Mouse (Mus musculus) gastrocnemius, postnatal 10 days (tissue): Measurements from ENCODE around the gene Ube2q1. TPM values are rescaled to one million over a fixed set of nuclear protein-coding genes. Genes with fewer than 3 reads are reported as not detected.
A peak's percentile ranks its signal among the peaks of the same experiment; 100 is the strongest.
"Not testable (repeated sequence)": the region's sequence is repeated elsewhere in the genome, so short reads cannot be mapped to it uniquely, and the experiment has no call there.

Source experiments
- DNase-seq: peaks from one replicate; pipeline ENCODE4 v3.0.0; 2021; ENCODE audit warnings: mixed read lengths
- total RNA-seq, 2 experiments: library from RNA; stranded (reverse); gene quantifications; 2 replicates each; pipeline ENCODE4 v1.2.3; 2021

Gene Ube2q1
- total RNA-seq, 2 experiments from 2014 or later, result 17.9 to 23.7 TPM

DNA sequence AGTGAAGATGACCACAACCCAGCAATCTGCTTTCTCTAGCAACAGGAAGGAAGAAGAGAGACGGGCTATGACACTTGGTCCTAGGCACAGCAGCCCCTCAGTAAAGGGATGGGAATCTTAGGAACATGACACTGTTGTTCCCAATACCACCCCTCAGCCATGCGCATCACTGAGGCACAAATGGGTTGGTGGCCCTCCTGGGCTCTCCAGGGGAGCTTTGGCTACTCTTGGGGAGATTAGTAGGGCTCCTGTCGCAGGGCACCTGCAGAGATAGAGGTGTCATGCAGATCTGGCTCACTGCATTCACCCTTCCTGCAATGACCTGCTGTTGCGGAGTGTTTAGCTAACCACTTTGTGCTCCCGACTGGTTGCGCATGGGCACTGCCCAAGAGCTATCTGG is 12.9 kb downstream of the Ube2q1 start:
- DNase-seq, result no peak

GRCm38 (mm10) chr3:89788680-89789352 is 15.4 kb downstream of the Ube2q1 start:
- no peak for DNase-seq

- no peak for DNase-seq
Observed at GRCm38 (mm10) chr3:89794616-89795015, 21.2 kb downstream of the Ube2q1 start.

GRCm38 (mm10) chr3:89795746-89796145 is 22.3 kb downstream of the Ube2q1 start:
- no peak for DNase-seq

DNA sequence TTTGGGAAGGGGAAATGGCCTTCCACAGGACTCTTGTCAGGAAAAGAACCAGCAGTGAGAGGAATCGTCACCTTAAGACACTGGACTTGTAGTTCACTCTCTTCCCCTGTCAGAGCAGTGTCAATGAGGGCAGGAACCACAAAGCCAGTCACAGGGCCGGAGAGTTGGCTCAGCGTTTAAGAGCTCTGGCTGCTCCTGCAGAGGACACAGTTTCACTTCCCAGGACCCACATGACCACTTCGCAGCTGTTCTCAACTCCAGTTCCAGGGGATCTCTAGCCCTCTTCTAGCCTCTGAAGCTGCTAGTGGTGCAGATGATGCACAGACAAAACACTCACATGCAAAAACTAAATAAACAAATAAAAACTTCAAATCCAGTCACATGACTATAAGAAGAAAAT is 22.9 kb downstream of the Ube2q1 start:
- peak; percentile 26 for DNase-seq

DNA sequence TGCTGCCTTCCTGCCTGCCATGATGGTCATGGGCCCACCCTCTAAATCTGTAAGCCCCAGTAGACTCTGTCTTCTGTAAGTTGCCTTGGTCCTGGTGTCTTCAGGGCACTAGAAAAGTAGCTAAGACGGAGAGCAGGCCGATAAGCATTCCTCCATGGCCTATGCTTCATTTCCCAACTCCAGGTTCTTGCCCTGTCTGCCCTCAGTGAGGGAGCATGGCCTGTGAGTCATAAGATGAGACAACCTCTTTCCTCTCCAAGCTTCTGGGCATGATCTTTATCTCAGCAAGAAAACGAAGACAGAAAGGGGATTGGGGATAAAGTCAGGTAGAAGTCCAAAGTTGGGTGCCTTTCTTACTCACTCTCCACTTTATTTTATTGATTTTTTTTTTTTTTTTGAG is 25.1 kb downstream of the Ube2q1 start:
- no peak for DNase-seq

GRCm38 (mm10) chr3:89799476-89799875 is 26.1 kb downstream of the Ube2q1 start:
- DNase-seq, result no peak

GRCm38 (mm10) chr3:89800078-89800477 is 26.7 kb downstream of the Ube2q1 start:
- not testable (repeated sequence) for DNase-seq

GRCm38 (mm10) chr3:89800774-89801506 is 27.5 kb downstream of the Ube2q1 start:
- DNase-seq, result no peak

- DNase-seq, result no peak
Observed at GRCm38 (mm10) chr3:89801507-89801847, 28.1 kb downstream of the Ube2q1 start.

GRCm38 (mm10) chr3:89802876-89803275 is 29.5 kb downstream of the Ube2q1 start:
- DNase-seq, result no peak

DNA sequence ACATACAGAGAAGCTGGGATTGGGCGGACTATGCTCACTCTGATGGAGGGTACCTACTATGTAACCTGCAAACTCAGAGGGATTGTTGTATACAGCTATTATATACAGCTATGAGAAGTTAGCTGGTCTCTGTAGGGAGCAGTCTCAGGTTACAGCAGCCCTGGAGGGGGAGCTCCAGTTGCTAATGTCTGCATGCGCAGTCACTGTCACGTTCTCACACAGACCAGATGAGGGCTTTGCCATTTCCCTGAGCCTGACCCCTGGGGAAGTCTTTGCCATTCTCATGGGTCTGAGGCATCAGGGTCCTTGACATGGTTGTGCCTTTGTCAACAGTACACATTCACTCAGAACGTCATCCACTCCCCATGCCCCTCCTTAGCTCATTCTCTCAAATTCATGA is 31.8 kb downstream of the Ube2q1 start:
- no peak for DNase-seq

DNA sequence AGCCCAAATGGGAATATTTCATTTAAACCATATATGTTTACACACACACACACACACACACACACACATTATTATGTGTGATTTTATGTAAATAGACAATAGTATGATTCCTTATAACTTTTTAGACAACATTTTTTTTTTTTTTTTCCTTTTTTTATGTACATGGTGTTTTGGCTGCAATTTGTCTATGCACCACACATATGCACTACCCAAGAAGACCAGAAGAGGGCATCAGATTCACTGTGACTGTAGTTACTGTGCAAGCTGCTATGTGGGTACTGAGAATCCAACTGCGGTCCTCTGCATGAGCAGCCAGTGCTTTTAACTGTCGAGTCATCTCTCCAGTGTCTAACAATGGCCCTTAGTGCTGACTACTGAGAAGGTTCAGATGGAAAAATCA is 33.3 kb downstream of the Ube2q1 start:
- no peak for DNase-seq

- DNase-seq, result no peak
Observed at GRCm38 (mm10) chr3:89807171-89807570, 33.8 kb downstream of the Ube2q1 start.

GRCm38 (mm10) chr3:89807881-89808280 is 34.5 kb downstream of the Ube2q1 start:
- DNase-seq, result no peak

DNA sequence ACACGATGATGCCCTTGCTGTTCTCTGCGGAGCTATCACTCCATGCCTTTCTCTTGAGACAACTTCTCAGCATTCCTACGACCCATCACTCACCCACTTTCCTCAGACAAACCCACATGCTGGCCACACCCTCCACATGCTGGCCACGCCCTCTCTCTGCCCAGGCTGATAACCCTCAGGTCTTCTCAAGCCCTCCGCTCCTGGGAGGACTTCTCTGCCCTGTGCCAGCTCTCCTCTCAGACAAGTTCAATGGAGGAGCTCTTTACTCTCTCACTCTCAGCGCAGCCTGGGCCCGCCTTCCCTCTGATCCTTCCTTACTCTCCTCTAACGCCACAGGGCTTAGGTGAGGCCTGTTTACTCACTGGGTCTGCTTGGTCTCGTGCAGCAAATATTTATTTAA is 35.2 kb downstream of the Ube2q1 start:
- DNase-seq, result no peak

DNA sequence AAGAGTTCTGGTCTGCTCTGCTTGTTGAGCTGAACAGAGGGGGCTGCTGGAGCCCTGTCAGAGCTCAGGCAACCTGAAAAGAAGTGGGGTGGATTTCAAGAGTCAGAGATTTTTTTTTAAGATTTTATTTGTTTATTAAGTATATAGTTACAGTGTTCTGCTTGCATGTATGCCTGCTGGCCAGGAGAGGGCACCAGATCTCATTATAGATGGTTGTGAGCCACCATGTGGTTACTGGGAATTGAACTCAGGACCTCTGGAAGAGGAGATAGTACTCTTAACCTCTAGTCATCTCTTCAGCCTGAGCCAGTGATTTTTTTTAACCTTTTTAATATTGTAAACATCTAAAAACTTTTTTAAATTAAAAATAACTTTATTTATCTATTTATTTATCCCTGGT is 37.4 kb downstream of the Ube2q1 start:
- DNase-seq, result no peak

- no peak for DNase-seq
Observed at GRCm38 (mm10) chr3:89812166-89812565, 38.8 kb downstream of the Ube2q1 start.

- DNase-seq, result no peak
Observed at GRCm38 (mm10) chr3:89814051-89814450, 40.6 kb downstream of the Ube2q1 start.

GRCm38 (mm10) chr3:89817056-89817455 is 43.6 kb downstream of the Ube2q1 start:
- peak; percentile 58 for DNase-seq

DNA sequence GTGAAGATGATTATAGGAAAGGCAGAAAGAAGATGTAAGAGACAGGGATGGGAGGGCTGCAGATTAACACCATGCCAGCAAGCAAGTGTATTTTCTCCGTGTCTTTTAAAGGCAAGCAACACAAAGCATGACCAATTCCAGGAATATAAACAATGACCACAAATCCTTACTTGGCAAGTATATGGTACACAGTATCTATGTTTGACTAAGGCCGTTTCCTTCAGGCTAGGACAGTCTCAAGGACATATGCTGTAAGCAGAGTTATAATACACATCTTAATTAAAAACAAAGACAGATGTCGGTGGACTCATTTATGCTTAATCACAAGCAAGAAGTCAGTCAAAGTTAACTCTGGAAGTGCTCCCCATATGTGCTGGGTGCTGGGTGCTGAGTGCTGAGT is 45.2 kb downstream of the Ube2q1 start:
- no peak for DNase-seq

DNA sequence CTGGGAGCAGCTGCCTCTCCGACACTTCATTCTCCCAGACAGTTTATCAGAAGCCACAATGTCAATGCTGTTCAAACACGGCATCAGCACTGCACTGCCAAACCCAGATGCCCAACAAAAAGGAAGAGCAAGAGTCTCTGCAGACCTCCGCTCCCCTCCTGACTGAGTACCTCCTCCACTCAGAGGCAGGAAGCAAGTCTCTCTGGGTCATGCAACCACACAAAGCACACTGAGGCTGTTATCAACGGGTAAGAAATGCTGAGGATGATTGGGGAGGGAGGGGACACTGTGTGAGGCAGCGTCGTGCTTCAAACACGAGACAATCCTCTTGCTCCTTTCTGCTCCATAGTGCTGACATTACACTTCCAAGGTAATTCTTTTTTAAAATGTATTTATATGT is 46.5 kb downstream of the Ube2q1 start:
- no peak for DNase-seq

DNA sequence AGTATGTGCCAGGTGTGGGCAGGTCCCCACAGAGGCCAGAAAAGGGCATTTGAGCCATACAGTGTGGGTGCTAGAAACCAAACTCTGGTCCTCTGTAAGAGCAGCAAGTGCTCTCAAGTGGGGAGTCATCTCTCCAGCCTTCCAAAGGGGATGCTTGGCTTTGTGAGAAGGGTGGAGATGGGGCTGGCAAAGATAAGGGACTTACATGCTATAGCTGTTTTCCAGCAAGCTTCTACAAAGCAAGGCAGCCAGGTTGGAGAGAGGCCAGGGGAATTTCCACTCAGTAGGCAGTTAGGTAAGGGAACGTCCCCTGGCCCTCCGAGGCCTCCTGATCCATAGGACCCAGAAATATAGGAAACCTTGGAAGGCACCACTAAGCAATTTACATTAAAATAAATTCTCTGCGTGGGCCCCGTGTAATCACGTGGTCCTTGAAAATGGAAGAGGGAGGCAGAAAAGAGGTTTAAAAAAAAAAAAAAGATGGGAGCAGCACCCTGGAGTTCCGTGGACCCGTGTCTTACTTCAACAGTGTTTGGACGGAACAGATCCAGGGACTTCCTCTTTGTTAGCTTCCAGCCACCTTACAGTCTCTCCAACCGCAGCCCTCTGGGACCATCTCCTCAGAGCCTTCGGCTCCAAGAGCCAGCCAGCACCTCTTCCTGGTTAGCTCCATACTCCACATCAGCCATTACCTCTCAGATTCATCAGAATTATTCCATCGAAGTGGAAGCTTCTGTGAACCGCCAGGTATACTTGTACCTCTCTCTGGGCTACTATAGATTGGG is 47.1 kb downstream of the Ube2q1 start:
- no peak for DNase-seq
